Mouse (Mus musculus) ES-CJ7 (cell line): ENCODE measurements at regions not wholly inside any gene's neighbourhood (a gene's known extent, or its start where the extent isn't known, plus 50 kb on each side); places are given as distances from the start of the nearest gene placed in this dataset.
A peak's percentile ranks its signal among the peaks of the same experiment; 100 is the strongest.

Source experiments
- DNase-seq: peaks from one replicate; pipeline ENCODE4 v3.0.0; 2011; ENCODE audit warnings: low read depth, low spot score

- DNase-seq: peak; percentile 34
These were observed 54.2 kb upstream of the Rfpl4b start for GRCm38 (mm10) chr10:38875667-38876245.

- DNase-seq: no peak
These were observed 57.7 kb upstream of the Rfpl4b start for GRCm38 (mm10) chr10:38879271-38879670.

GRCm38 (mm10) chr10:38880642-38881187 lies 59.1 kb upstream of the Rfpl4b start:
- no peak for DNase-seq

GRCm38 (mm10) chr10:38882154-38882553 lies 60.6 kb upstream of the Rfpl4b start:
- no peak for DNase-seq

GRCm38 (mm10) chr10:38883816-38884599 lies 62.4 kb upstream of the Rfpl4b start:
- no peak for DNase-seq

- no peak for DNase-seq
These were observed 63.1 kb upstream of the Rfpl4b start for GRCm38 (mm10) chr10:38884641-38885040.

- no peak for DNase-seq
These were observed 64.9 kb upstream of the Rfpl4b start for GRCm38 (mm10) chr10:38886441-38886840.

- DNase-seq: no peak
These were observed 66.3 kb upstream of the Rfpl4b start for GRCm38 (mm10) chr10:38887896-38888295.

GRCm38 (mm10) chr10:38894706-38895105 lies 70.6 kb upstream of the Lama4 start:
- DNase-seq: peak; percentile 16

GRCm38 (mm10) chr10:38895656-38896055 lies 69.7 kb upstream of the Lama4 start:
- DNase-seq: no peak

GRCm38 (mm10) chr10:38897573-38897972 lies 67.7 kb upstream of the Lama4 start:
- DNase-seq: no peak

- no peak for DNase-seq
These were observed 59.2 kb upstream of the Lama4 start for GRCm38 (mm10) chr10:38906121-38906520.

- DNase-seq: no peak
These were observed 57.5 kb upstream of the Lama4 start for GRCm38 (mm10) chr10:38907835-38908234.

GRCm38 (mm10) chr10:38908277-38908676 lies 57.0 kb upstream of the Lama4 start:
- no peak for DNase-seq

- DNase-seq: no peak
These were observed 56.1 kb upstream of the Lama4 start for GRCm38 (mm10) chr10:38909152-38909732.

- no peak for DNase-seq
These were observed 55.5 kb upstream of the Lama4 start for GRCm38 (mm10) chr10:38909843-38910242.

GRCm38 (mm10) chr10:38913013-38913412 lies 52.3 kb upstream of the Lama4 start:
- DNase-seq: no peak
